Mouse (Mus musculus) splenic B cell, adult 2 months (primary cell): ENCODE data around the gene Gm21773.
"Not testable (repeated sequence)": the region's sequence is repeated elsewhere in the genome, so short reads cannot be mapped to it uniquely, and the experiment has no call there.

Experiments used
- DNase-seq: peaks from one replicate; pipeline ENCODE4 v3.0.0-alpha.2; 2011; ENCODE audit warnings: low read depth, low spot score
- H3K27me3 ChIP-seq: 2 replicates; pipeline ENCODE4 v1.6.1; 2012; ENCODE audit warnings: mild to moderate bottlenecking, low read length, moderate library complexity, mixed read lengths; ENCODE audit not compliant: control insufficient read depth, poor library complexity, insufficient read depth, severe bottlenecking
- H3K36me3 ChIP-seq: 2 replicates; pipeline ENCODE4 v1.6.1; 2012; ENCODE audit warnings: mild to moderate bottlenecking, low read length, moderate library complexity, mixed read lengths; ENCODE audit not compliant: control insufficient read depth, poor library complexity, insufficient read depth, severe bottlenecking

Gm21773 gene

DNA sequence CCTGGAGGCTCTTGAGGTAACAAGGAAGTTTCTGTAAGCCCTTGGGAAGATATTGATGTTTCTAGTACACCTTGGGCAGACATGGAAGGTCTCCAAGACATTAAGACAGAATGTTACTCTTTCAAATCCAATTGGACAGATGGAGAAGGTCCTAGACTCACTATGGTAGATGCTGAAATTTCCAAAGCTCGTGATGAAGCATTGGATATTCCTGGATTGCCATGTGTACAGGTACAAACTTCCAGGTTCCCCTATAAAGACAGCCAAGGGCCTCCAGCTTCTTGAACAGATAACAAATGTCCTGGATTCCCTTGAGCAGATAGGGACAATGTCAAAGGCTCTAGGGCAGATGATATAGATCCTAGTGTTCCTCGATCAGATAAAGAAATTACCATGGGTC is at the start of gene Gm21773:
Gene Gm21773, minus strand, starts transcription at position 101 of the 400 bp plus-strand sequence.
- not testable (repeated sequence) for H3K27me3 ChIP-seq, DNase-seq, H3K36me3 ChIP-seq
